Mouse (Mus musculus) CH12.LX (cell line): ENCODE measurements around the gene Tnfsf8. TPM values are rescaled to one million over a fixed set of nuclear protein-coding genes. Genes with fewer than 3 reads are reported as not detected.

ENCODE experiments used
- DNase-seq: peaks from one replicate; pipeline ENCODE4 v3.0.0-alpha.2; 2013; ENCODE audit errors: extremely low read depth
- H3K27ac ChIP-seq: 2 replicates; pipeline ENCODE4 v1.5.1; 2012; ENCODE audit warnings: low read depth, mild to moderate bottlenecking, control low read depth, moderate library complexity; ENCODE audit not compliant: insufficient read depth
- H3K27me3 ChIP-seq: replicated peaks from 2 replicates; pipeline ENCODE3; 2012; ENCODE audit warnings: inconsistent platforms
- H3K36me3 ChIP-seq, 2 experiments: replicated peaks in 1 of 2; 2 replicates each; pipeline versions ENCODE3 to v1.6.1; 2012; ENCODE audit warnings: inconsistent platforms in 1 of 2, low read length in 1 of 2, mild to moderate bottlenecking in 1 of 2, mixed read lengths in 1 of 2, moderate library complexity in 1 of 2; ENCODE audit not compliant: control insufficient read depth in 1 of 2, insufficient read depth in 1 of 2
- H3K4me1 ChIP-seq, 2 experiments: 2 replicates each; pipeline ENCODE4 v1.6.1; 2012; ENCODE audit warnings: inconsistent platforms in 1 of 2, moderate library complexity in 1 of 2; ENCODE audit not compliant: insufficient read depth in 2 of 2, control insufficient read depth in 1 of 2
- H3K4me2 ChIP-seq: 2 replicates; pipeline ENCODE4 v1.6.1; 2012; ENCODE audit warnings: low read depth, mild to moderate bottlenecking, control low read depth; ENCODE audit not compliant: poor library complexity, insufficient read depth, severe bottlenecking
- H3K4me3 ChIP-seq, 3 experiments: fragments of 150-350 bp in 1 of 3; sonication (generic) in 1 of 3; replicated peaks in 1 of 3; 2 replicates each; pipeline versions ENCODE3 to v1.5.1; 2011 to 2012; ENCODE audit warnings: low read depth in 2 of 3, low read length in 2 of 3, mild to moderate bottlenecking in 2 of 3, moderate library complexity in 2 of 3, control low read depth in 1 of 3, improper control_type of control experiment in 1 of 3, inconsistent platforms in 1 of 3, mixed read lengths in 1 of 3; ENCODE audit not compliant: poor library complexity in 1 of 3
- H3K79me2 ChIP-seq: replicated peaks from 2 replicates; pipeline ENCODE4 v1.6.1; 2012; ENCODE audit warnings: mild to moderate bottlenecking, moderate library complexity; ENCODE audit not compliant: control insufficient read depth, poor library complexity, insufficient read depth, severe bottlenecking; ENCODE audit errors: extremely low read depth
- H3K9ac ChIP-seq: 2 replicates; pipeline ENCODE4 v1.6.1; 2012; ENCODE audit warnings: low read depth, mild to moderate bottlenecking, control low read depth, moderate library complexity; ENCODE audit not compliant: insufficient read depth
- H3K9me3 ChIP-seq: replicated peaks from 2 replicates; pipeline ENCODE3; 2012; ENCODE audit warnings: low read length, inconsistent platforms, mixed read lengths
- CHD1 ChIP-seq: IDR thresholded peaks from 2 replicates; pipeline ENCODE4 v1.6.1; 2012; ENCODE audit warnings: low read depth, low read length, improper control_type of control experiment, inconsistent platforms
- CHD2 ChIP-seq: IDR thresholded peaks from 2 replicates; pipeline ENCODE4 v1.6.1; 2011; ENCODE audit warnings: low read length, improper control_type of control experiment
- EP300 ChIP-seq: IDR thresholded peaks from 2 replicates; pipeline ENCODE4 v1.6.1; 2011; ENCODE audit warnings: low read length, improper control_type of control experiment
- ETS1 ChIP-seq: conservative IDR thresholded peaks from 2 replicates; pipeline ENCODE4 v1.6.1; 2012; ENCODE audit warnings: low read depth, mild to moderate bottlenecking, inconsistent platforms, low read length, improper control_type of control experiment, moderate library complexity
- IRF4 ChIP-seq: IDR thresholded peaks from 2 replicates; pipeline ENCODE4 v1.6.1; 2014; ENCODE audit warnings: low read depth, mild to moderate bottlenecking, inconsistent platforms, low read length, improper control_type of control experiment
- JUN ChIP-seq: IDR thresholded peaks from 2 replicates; pipeline ENCODE4 v1.6.1; 2011; ENCODE audit warnings: low read depth, mild to moderate bottlenecking, low read length, improper control_type of control experiment, moderate library complexity; ENCODE audit not compliant: insufficient read depth
- MAFK ChIP-seq: IDR thresholded peaks from 2 replicates; pipeline ENCODE4 v1.6.1; 2011; ENCODE audit warnings: low read length, improper control_type of control experiment; ENCODE audit not compliant: insufficient replicate concordance
- MAX ChIP-seq: IDR thresholded peaks from 2 replicates; pipeline ENCODE4 v1.6.1; 2011; ENCODE audit warnings: low read length, improper control_type of control experiment
- MAZ ChIP-seq: IDR thresholded peaks from 2 replicates; pipeline ENCODE4 v1.6.1; 2012; ENCODE audit warnings: low read depth, mild to moderate bottlenecking, inconsistent platforms, low read length, improper control_type of control experiment, moderate library complexity
- MXI1 ChIP-seq: IDR thresholded peaks from 2 replicates; pipeline ENCODE4 v1.6.1; 2011; ENCODE audit warnings: mild to moderate bottlenecking, low read depth, low read length, improper control_type of control experiment
- NELFE ChIP-seq: IDR thresholded peaks from 2 replicates; pipeline ENCODE4 v1.6.1; 2011; ENCODE audit warnings: low read depth, low read length, improper control_type of control experiment
- POLR2A ChIP-seq: IDR thresholded peaks from 2 replicates; pipeline ENCODE4 v1.6.1; 2011; ENCODE audit warnings: low read depth, mild to moderate bottlenecking, improper control_type of control experiment, low read length
- RAD21 ChIP-seq: IDR thresholded peaks from 2 replicates; pipeline ENCODE4 v1.6.1; 2011; ENCODE audit warnings: low read depth, mild to moderate bottlenecking, low read length, improper control_type of control experiment, moderate library complexity
- TBP ChIP-seq: conservative IDR thresholded peaks from 2 replicates; pipeline ENCODE4 v1.6.1; 2011; ENCODE audit warnings: low read depth, low read length, improper control_type of control experiment
- ZKSCAN1 ChIP-seq: IDR thresholded peaks from 2 replicates; pipeline ENCODE4 v1.6.1; 2012; ENCODE audit warnings: low read depth, inconsistent platforms, low read length, improper control_type of control experiment, borderline replicate concordance
- ZMIZ1 ChIP-seq: IDR thresholded peaks from 2 replicates; pipeline ENCODE4 v1.6.1; 2012; ENCODE audit warnings: low read depth, mild to moderate bottlenecking, inconsistent platforms, low read length, improper control_type of control experiment
- ZNF384 ChIP-seq: IDR thresholded peaks from 2 replicates; pipeline ENCODE4 v1.6.1; 2012; ENCODE audit warnings: low read depth, low read length, improper control_type of control experiment, inconsistent platforms
- dilution Hi-C: fragments of 300-500 bp; cut with MboI; formaldehyde crosslinking; loops from 2 replicates; pipeline ENCODE4 v1.14.3; 2020; ENCODE audit warnings: low sequenced_read_pairs; ENCODE audit not compliant: extremely low pct_unique_long_range_greater_than_20kb, extremely low pct_ligation_motif_present
- in situ Hi-C: fragments of 300-500 bp; cut with MboI; formaldehyde crosslinking; loops from 3 replicates; pipeline ENCODE4 v1.14.3; 2019; ENCODE audit warnings: low sequenced_read_pairs, low pct_ligation_motif_present, low pct_unique_long_range_greater_than_20kb, mixed read lengths
- polyA plus RNA-seq: library from polyadenylated mRNA; unstranded; fragments of >175 nt; gene quantifications from 2 replicates; pipeline ENCODE4 v1.2.1, GENCODE M21; 2012; ENCODE audit warnings: low read depth; ENCODE audit not compliant: insufficient read length
- total RNA-seq, 2 experiments: library from RNA; depleted of rRNA; stranded (reverse); fragments of 300-350 nt in 1 of 2; fragments of >200 nt in 1 of 2; gene quantifications; 2 replicates each; pipeline ENCODE4 v1.2.3; 2012 to 2014

The Tnfsf8 gene
- total and polyA plus RNA-seq, 3 experiments: 19.4 to 67.9 (median 22.8) TPM

GRCm38 (mm10) chr4:63859785-63860203 lies 1.4 kb downstream of the Tnfsf8 start (continued):
- TF ChIP-seq ZNF384 (no peak), NELFE (peak; percentile 59; the same call in 1 of the 2 replicates), EP300 (0 out of 2 replicates have a peak, but pooled peaks have one; percentile 27), IRF4 (peak; percentile 42; the same call in 1 of the 2 replicates), TBP (peak; percentile 68), RAD21 (no peak; the same call in 1 of the 2 replicates), MAFK (no peak), CHD2 (no peak)

GRCm38 (mm10) chr4:63858646-63859224 lies 2.4 kb downstream of the Tnfsf8 start:
- H3K4me1 ChIP-seq: peaks cover 9 to 46% of the 10 kb centered on the region in 2 experiments
- in situ Hi-C loops (no loop called here), dilution Hi-C loops (no loop called here)
- 0 out of 2 replicates have a peak, but pooled peaks have one; percentile 12 for TF ChIP-seq POLR2A
- TF ChIP-seq IRF4: peak; percentile 25; the same call in 1 of the 2 replicates
- TF ChIP-seq ETS1: peak; percentile 23; the same call in 1 of the 2 replicates
- peak; percentile 52; the same call in 1 of the 2 replicates for TF ChIP-seq MXI1
- TF ChIP-seq ZMIZ1: peak; percentile 69
- 0 out of 2 replicates have a peak, but pooled peaks have one; percentile 32 for TF ChIP-seq MAX
- TF ChIP-seq JUN: no peak
- TF ChIP-seq TBP: peak; percentile 43; the same call in 1 of the 2 replicates
- no peak for TF ChIP-seq MAZ
- peaks cover 68% of the 10 kb centered on the region for H3K79me2 ChIP-seq
- H3K9me3 ChIP-seq: no peaks in the 10 kb centered on the region
- peaks cover 4 to 20% of the 10 kb centered on the region in 2 experiments for H3K36me3 ChIP-seq
- H3K4me2 ChIP-seq: peak overlapping the region; percentile 55
- H3K4me3 ChIP-seq: peak overlapping the region; percentile 64 to 74 (median 71)
- peak overlapping the region; percentile 97 for H3K9ac ChIP-seq
- no peak for DNase-seq
- peak overlapping the region; percentile 94 for H3K27ac ChIP-seq
- no peaks in the 10 kb centered on the region for H3K27me3 ChIP-seq

GRCm38 (mm10) chr4:63856764-63857163 lies 4.4 kb downstream of the Tnfsf8 start:
- peak overlapping the region; percentile 55 for H3K4me2 ChIP-seq
- H3K79me2 ChIP-seq: peaks cover 88% of the 10 kb centered on the region
- peak overlapping the region; percentile 45 to 74 (median 71) for H3K4me3 ChIP-seq
- peak overlapping the region; percentile 66; the same call in 1 of the 2 replicates for H3K27ac ChIP-seq
- in situ Hi-C loops (no loop called here), dilution Hi-C loops (no loop called here)
- H3K9me3 ChIP-seq: no peaks in the 10 kb centered on the region
- TF ChIP-seq ZKSCAN1 (no peak), MXI1 (no peak), CHD1 (peak; percentile 62)
- peaks cover 17 to 38% of the 10 kb centered on the region in 2 experiments for H3K36me3 ChIP-seq
- no peaks in the 10 kb centered on the region for H3K27me3 ChIP-seq
- H3K4me1 ChIP-seq: peaks cover 22 to 46% of the 10 kb centered on the region in 2 experiments
- H3K9ac ChIP-seq: peak overlapping the region; percentile 97
- no peak for DNase-seq
